Mouse (Mus musculus) lung, embryonic 16.5 days (tissue): Measurements from ENCODE around the gene Zfp988. TPM values are rescaled to one million over a fixed set of nuclear protein-coding genes. Genes with fewer than 3 reads are reported as not detected.
"Not testable (repeated sequence)": the region's sequence is repeated elsewhere in the genome, so short reads cannot be mapped to it uniquely, and the experiment has no call there.

Experiments used
- ATAC-seq: fragments of 200-750 bp; cut with Nextera tagmentation; 2 replicates; pipeline ENCODE4 v1.8.0; 2017; ENCODE audit warnings: low read depth, mild to moderate bottlenecking, moderate library complexity
- H3K27ac ChIP-seq: fragments of 300-500 bp; sonication (generic); 2 replicates; pipeline ENCODE4 v1.5.1; 2014; ENCODE audit warnings: mild to moderate bottlenecking, control low read depth, low read length
- H3K27me3 ChIP-seq: fragments of 300-500 bp; sonication (generic); 2 replicates; pipeline ENCODE4 v1.6.1; 2014; ENCODE audit warnings: low read depth, low read length, mixed read lengths; ENCODE audit not compliant: control insufficient read depth, insufficient read depth
- H3K36me3 ChIP-seq: fragments of 300-500 bp; sonication (generic); 2 replicates; pipeline ENCODE4 v1.6.1; 2014; ENCODE audit warnings: low read length; ENCODE audit not compliant: control insufficient read depth, insufficient read depth
- H3K4me1 ChIP-seq: fragments of 300-500 bp; sonication (generic); replicated peaks from 2 replicates; pipeline ENCODE4 v1.6.1; 2014; ENCODE audit warnings: low read length, mixed read lengths; ENCODE audit not compliant: control insufficient read depth, insufficient read depth
- H3K4me2 ChIP-seq: fragments of 300-500 bp; sonication (generic); 2 replicates; pipeline ENCODE4 v1.6.1; 2014; ENCODE audit warnings: low read depth, low read length, control low read depth
- H3K4me3 ChIP-seq: fragments of 300-500 bp; sonication (generic); 2 replicates; pipeline ENCODE4 v1.5.1; 2014; ENCODE audit warnings: mild to moderate bottlenecking, low read length, control low read depth
- H3K9ac ChIP-seq: fragments of 300-500 bp; sonication (generic); 2 replicates; pipeline ENCODE4 v1.6.1; 2014; ENCODE audit warnings: low read length, control low read depth
- H3K9me3 ChIP-seq: fragments of 300-500 bp; sonication (generic); 2 replicates; pipeline ENCODE4 v1.6.1; 2016; ENCODE audit warnings: low read length; ENCODE audit not compliant: control insufficient read depth
- WGBS: fragments of 180-500 bp; shearing (Covaris S2); extraction: QIAGEN DNeasy Blood & Tissue Kit; methylation state at CpG from one replicate; pipeline ENCODE4 v1.1.7; 2014; 5-methylcytosine and 5-hydroxymethylcytosine counted together
- polyA plus RNA-seq: library from polyadenylated mRNA; unstranded; fragments of >200 nt; fragmentation: Nextera tagmentation; extraction: Ambion mirVana; gene quantifications from 2 replicates; pipeline ENCODE4 v1.2.1, GENCODE M21; 2015

The Zfp988 gene
- polyA plus RNA-seq, 1 experiment from 2014 or later: 0.06 TPM

GRCm38 (mm10) chr4:147298585-147298984, 6.9 kb upstream of the Zfp988 start:
- H3K9ac ChIP-seq, H3K4me1 ChIP-seq, H3K27me3 ChIP-seq, H3K27ac ChIP-seq, H3K4me3 ChIP-seq, H3K36me3 ChIP-seq, H3K4me2 ChIP-seq, H3K9me3 ChIP-seq, ATAC-seq: not testable (repeated sequence)
- 65% methylated on average over 3 of the region's 3 CpGs for WGBS

GRCm38 (mm10) chr4:147302375-147302774, 3.1 kb upstream of the Zfp988 start:
- H3K9ac ChIP-seq, H3K36me3 ChIP-seq, H3K4me2 ChIP-seq, H3K27ac ChIP-seq, H3K4me3 ChIP-seq, H3K9me3 ChIP-seq, ATAC-seq, H3K27me3 ChIP-seq, H3K4me1 ChIP-seq: not testable (repeated sequence)

DNA sequence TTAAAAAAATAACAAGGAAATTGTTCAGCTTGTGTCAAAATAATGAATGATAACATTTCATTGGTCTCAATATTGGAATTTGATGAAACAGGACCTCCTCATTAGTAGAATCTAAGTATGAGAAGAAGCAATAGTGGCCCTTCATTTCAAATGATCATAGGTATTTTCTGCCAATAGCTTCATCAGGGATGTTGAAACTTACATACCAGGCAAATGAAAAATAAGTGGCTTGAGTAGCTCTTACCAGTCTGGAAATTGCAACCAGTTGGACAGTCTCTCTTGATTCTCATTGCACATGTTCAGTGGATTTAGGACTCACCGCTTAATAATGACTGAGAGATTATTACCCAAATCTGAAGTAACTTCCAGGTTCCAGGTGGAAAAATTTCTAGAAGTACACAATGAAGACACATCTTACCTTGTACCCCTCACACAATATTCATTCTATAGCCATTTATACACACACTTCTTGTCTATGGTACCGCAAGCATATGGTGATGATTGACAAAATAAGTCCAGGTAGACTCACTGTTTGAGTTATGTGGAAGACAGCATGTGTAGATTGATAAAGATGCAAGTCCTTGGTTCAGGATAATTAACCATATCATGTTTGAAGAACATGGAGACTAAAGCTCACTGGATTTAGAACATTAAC, 29.7 kb downstream of the Zfp988 start:
- H3K4me2 ChIP-seq, H3K27ac ChIP-seq, H3K4me3 ChIP-seq, H3K9ac ChIP-seq, H3K4me1 ChIP-seq, ATAC-seq, H3K36me3 ChIP-seq, H3K27me3 ChIP-seq: not testable (repeated sequence)
- 87% methylated on average over 2 of the region's 2 CpGs for WGBS
- peaks cover 43% of the 10 kb centered on the region for H3K9me3 ChIP-seq

DNA sequence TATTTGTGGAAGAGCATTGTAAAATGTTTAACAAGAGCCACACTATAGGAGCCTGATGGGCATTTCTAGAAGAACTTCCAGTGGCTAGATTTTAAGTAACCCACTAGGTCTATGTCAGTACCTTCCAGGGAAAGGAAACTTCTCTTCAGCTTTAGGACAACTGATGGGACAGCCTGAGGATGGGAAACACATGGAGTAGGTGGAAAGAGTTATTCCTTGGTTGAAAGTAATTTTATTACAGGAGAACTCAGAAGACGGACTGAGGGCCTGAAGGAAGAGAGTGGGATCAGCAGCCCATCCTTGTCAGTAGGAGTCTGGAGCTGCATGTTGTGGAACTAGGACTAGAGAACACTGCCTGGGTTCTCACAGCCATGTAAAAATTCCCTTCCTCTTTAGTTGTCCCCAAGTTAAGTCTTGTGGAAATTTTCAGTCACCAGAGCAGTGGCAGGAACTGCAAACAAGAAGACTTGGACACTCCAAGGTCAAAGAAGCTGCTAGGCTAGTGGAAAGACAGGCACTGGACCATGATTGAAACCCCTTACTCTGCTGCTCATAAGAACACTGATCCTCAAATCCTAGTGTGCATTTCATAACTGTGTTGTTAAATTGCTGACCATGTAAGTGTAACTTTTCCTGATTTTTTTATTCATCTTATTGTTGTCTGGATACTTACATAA, 30.4 kb downstream of the Zfp988 start:
- H3K36me3 ChIP-seq, H3K9ac ChIP-seq, H3K4me3 ChIP-seq, H3K27me3 ChIP-seq, H3K4me2 ChIP-seq, H3K4me1 ChIP-seq, H3K27ac ChIP-seq: not testable (repeated sequence)
- peaks cover 46% of the 10 kb centered on the region for H3K9me3 ChIP-seq
- 0 out of 2 replicates have a peak, but pooled peaks have one; percentile 15 for ATAC-seq
- 28% methylated on average over 1 of the region's 1 CpGs for WGBS

DNA sequence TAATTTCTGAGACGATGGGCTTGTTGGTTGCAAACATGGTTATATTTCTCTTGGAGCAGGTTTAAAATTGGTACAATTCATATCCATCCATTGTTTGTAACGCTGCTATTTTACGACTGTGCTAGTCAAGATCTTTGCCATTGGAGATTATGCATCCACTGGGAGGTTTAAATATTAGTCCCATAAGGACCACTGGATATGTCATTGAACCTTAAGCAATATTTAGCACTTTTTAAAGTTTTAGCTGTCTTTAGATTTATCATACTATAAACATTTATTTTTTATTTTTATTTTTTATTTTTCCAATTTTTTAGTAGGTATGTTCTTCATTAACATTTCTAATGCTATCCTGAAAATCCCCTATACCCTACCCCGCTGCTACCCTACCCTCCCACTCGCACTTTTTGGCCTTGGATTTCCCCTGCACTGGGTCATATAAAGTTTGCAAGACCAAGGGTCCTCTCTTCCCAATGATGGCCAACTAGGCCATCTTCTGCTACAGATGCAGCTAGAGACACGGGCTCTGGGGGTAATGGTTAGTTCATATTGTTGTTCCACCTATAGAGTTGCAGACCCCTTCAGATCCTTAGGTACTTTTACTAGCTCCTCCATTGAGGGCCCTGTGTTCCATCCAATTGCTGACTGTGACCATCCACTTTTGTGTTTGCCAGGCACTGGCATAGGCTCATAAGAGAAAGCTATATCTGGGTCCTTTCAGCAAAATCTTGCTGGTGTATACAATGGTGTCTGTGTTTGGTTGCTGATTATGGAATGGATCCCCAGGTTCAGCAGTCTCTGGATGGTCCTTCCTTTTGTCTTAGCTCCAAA, 31.1 kb downstream of the Zfp988 start:
- not testable (repeated sequence) for H3K4me2 ChIP-seq, H3K27me3 ChIP-seq, H3K4me3 ChIP-seq, H3K27ac ChIP-seq, H3K36me3 ChIP-seq, H3K4me1 ChIP-seq, H3K9ac ChIP-seq
- 61% methylated on average over 6 of the region's 6 CpGs for WGBS
- peaks cover 47% of the 10 kb centered on the region for H3K9me3 ChIP-seq
- ATAC-seq: peak; percentile 47; the same call in 1 of the 2 replicates

GRCm38 (mm10) chr4:147337520-147337919, 32.0 kb downstream of the Zfp988 start:
- ATAC-seq, H3K9ac ChIP-seq, H3K4me2 ChIP-seq, H3K27me3 ChIP-seq, H3K4me1 ChIP-seq, H3K36me3 ChIP-seq, H3K27ac ChIP-seq, H3K4me3 ChIP-seq: not testable (repeated sequence)
- peaks cover 47% of the 10 kb centered on the region for H3K9me3 ChIP-seq
- WGBS: 86% methylated on average over 2 of the region's 2 CpGs

- 69% methylated on average over 5 of the region's 5 CpGs for WGBS
- H3K4me2 ChIP-seq: no peak overlapping the region
- H3K9me3 ChIP-seq: peaks cover 50% of the 10 kb centered on the region
- H3K4me3 ChIP-seq: no peak overlapping the region
- ATAC-seq: no peak
- H3K36me3 ChIP-seq: no peaks in the 10 kb centered on the region
- no peaks in the 10 kb centered on the region for H3K27me3 ChIP-seq
- no peak overlapping the region for H3K27ac ChIP-seq
- no peak overlapping the region for H3K9ac ChIP-seq
- H3K4me1 ChIP-seq: no peaks in the 10 kb centered on the region
Observed at GRCm38 (mm10) chr4:147338032-147338610, 32.6 kb downstream of the Zfp988 start.

DNA sequence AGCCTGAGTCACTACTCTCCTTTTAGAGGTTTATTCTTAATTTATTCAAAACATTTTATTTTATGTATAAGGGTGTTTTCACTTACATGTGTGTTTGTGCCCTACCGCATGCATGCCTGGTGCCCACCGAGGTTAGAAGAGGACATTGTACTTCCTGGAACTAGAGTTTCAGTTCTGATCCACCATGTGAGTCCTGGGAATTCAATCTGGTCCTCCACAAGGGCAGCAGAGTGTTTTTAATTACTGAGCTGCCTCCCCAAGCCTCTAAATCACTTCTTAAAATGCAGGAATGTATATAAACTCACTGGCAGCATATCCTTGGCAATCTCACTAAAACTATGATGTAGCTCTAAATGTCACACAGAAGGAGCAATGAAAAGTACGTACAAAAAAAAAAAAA, 33.2 kb downstream of the Zfp988 start:
- H3K9ac ChIP-seq, H3K27me3 ChIP-seq, ATAC-seq, H3K4me1 ChIP-seq, H3K36me3 ChIP-seq, H3K27ac ChIP-seq, H3K4me3 ChIP-seq, H3K4me2 ChIP-seq: not testable (repeated sequence)
- WGBS: 76% methylated on average over 3 of the region's 3 CpGs
- H3K9me3 ChIP-seq: peaks cover 55% of the 10 kb centered on the region

DNA sequence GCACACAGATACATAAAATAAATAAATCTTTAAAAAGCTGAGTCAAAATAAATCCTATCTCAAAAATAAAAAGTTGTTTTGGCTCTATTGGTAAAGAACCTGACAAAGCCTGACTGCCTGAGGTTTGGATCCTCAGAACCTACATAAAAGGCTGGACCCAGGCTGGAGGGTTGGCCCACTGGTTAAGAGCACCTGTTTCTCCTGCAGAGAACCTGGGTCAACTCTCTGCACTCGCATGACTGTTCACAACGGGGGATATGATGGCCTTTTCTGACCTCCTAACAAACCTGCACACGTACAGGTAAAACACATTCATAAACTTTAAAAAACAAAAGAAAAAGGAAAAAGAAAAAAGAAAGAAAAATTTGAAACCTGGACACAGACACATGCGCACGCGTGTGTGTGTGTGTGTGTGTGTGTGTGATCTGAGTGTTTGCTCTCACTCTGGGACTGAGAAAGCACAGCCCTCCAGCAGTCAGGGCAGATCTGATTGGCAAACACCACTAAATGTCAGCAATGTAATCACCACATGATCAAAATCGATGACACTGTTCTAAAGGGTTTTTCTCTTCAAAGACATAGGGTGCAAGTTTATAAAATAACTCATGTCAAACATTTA, 34.2 kb downstream of the Zfp988 start:
- 70% methylated on average over 7 of the region's 7 CpGs for WGBS
- not testable (repeated sequence) for H3K27me3 ChIP-seq, H3K27ac ChIP-seq, H3K4me2 ChIP-seq, H3K4me3 ChIP-seq, ATAC-seq, H3K4me1 ChIP-seq, H3K36me3 ChIP-seq, H3K9ac ChIP-seq
- H3K9me3 ChIP-seq: peaks cover 54% of the 10 kb centered on the region
